Mouse (Mus musculus) CD8-positive naive resting alpha-beta T cell, adult 2 months (primary cell): Measurements from ENCODE around the gene Tacstd2.
"Not testable (repeated sequence)": the region's sequence is repeated elsewhere in the genome, so short reads cannot be mapped to it uniquely, and the experiment has no call there.

Experiments
- DNase-seq, 2 experiments: peaks; one replicate each; pipeline ENCODE4 v3.0.0; 2022; ENCODE audit warnings: low read depth in 2 of 2, low spot score in 2 of 2

Tacstd2 gene

DNA sequence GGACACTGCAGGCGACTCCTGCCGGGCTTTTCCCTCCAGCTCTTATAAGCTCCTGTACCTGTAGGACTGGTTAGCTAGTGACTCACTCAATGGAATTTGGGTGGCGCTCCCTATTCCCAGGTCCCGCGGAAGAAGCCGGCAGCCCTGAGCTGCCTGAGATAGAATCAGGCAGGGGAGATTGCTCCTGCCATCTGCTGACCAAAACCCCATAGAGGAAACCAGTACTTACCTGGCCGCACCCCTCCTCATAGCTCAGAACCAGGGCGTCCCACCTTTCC is at the start of gene Tacstd2:
TSS of gene Tacstd2 (minus strand) at position 20 of the 278 bp plus-strand sequence.
- DNase-seq = no peak

DNA sequence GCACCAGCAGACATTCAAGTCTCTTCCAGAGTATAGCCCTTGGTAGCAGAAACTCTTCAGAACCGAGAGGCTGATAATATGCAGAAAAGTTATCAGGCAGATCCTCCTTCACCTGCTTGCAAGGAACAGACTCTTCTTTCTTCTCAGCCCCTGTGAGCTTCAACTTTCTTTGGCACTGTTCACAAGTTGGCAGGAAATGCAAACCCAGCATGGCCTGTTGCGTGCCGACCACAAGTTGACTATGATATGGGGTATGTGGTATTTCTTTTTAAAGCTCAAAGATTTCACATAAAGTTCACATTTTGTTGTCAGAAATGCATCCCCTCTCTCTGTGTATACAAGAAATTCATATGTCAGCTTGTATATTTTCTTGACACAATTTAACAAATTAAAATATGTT is 30.7 kb upstream of the Tacstd2 start:
- DNase-seq = no peak

DNA sequence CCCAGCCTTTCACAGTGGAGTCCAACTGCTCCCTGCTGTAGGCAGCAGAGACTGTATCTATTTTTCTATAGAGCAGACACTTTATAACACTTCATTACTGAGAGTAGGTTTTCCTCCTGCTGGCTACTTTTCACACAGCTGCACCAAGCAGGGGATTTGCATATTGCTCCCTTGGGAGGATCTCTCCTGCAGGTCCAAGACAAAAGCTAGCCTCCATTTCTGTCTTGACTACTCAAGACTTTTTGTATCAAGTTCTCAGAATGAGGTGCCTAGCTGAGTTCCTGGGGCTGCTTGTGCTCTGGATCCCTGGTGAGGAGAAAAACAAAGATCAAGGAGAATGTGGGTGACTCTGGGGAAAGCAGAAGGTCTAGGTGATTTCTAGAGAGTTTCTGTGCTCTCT is 19.8 kb upstream of the Tacstd2 start:
- DNase-seq = no peak

DNA sequence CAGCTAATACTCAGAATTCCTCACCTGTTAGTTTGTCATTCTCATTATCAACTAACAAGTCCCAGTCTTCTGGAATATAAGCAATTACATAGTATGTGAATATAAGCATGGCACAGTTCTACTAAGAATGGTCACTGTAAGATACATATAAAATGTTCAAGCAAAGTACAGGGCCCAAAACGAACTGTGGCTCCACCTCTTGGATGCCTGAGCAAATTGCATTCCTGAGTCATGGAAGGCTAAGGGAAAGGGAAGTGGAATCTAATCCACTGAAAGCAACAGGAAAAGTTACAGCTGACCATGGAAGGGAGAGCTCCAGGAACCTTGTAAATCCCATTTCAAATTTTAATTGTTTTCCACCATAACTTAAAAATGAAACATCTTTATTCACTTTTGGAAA is 14.0 kb upstream of the Tacstd2 start:
- DNase-seq = no peak

DNA sequence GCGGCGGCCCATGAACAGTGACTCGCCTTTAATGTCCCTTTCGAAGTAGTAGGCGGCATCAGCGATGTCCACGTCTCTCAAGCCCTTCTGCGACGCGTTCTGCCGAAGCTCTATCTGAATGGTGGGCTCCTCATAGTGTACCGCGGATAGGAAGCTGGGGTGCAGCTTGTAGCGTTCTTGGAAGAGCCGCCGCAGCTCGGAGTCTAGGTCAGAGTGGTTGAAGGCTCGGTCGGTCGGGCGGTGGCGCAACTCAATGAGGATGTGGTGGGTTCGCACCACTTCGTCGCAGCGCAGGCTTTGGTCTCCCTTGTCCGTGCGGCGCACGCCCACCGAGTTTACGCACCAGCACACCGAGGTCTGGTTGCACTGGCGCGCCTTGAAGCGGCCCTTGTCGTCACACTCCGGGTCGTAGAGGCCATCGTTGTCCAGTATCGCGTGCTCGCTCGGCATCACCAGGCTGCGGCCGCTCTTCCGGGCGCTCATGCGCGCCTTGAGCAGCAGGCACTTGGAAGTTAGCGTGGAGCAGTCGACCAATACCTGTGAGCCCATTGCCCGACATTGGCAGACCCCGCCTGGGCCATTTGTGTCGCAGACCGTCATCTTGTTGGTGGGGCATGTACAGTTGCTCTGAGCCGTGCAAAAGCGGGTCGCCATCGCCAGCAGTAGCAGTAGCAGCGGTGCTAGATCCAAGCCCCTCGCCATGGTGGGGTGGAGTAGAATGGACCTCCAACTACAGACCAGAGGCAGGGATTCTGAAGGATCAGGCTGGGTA is 405 bp downstream of the Tacstd2 start:
- no peak for DNase-seq

DNA sequence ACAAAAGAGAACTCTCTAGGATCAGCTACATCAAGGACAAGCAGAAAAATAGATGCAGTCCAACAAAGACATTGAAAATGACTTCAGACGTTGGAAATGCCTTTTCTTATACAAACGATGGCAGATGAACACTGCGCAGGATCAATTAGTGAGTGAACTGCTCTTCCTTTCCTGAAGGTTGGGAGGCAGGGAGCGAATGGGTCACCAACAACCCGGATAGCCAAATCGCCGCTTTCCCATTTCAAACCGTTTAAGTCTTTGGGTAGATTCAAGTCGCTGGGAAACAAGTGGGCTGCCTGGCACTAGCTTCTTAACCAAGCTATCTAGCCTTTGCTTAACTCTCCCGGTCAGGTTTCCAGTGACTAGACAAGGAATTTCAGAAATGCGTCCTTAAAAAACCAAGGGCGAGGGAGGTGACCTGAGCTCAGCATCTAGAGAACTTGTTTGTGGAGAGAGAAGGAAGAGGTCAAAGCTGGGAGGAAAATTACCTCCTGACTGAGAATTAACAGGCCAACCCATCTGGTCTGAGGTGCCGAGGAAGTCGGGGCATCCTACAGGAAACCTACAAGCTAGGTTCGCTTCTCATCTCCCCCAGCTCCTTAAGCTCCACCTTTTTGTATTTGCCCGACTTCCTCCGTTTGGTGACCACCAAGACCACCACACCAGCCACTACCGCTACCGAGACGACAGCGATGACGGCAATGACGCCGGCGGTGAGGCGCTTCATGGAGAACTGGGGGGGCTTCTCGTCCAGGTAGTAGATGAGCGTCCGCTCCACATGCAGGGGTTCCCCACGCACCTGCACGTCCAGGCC is 1.2 kb downstream of the Tacstd2 start:
- DNase-seq = peak in 1 of 2 experiments; percentile 8

DNA sequence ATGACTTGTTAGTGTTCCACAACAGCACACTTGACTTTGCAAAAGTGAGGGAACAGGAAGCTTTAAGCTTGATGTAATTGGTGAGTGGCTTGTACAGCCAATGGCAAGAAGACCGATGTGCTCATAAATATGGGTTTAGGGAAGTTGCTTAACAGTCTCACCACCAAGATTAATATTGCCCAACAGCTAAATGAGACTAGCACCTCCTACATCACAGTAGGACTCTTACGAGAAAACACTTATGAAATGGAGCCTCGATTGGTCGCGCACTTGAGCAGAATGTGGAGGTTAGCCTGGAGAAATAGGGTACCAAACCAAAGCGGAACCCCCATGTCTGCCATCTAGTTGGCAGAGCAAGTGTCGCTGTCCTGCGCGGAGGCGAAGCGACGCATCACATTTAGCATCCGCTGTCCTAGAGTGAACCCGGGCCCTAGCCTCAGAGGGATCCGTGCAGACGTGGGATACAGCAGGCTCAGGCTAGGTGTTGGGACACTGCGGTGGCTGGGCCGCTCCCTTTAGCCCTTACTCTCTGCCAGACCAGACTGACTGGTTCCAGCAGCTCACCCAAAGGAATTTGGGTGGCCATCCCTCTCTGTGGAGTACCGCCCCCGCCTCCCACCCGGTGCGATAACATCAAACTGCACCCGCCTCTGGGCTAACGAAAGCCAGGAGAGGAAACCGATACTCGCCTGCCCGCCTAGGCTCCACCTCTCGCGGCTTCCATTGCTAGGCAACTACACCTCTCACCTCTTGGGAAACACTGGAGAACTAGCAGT is 2.7 kb downstream of the Tacstd2 start:
- peak in 1 of 2 experiments; percentile 14 for DNase-seq

DNA sequence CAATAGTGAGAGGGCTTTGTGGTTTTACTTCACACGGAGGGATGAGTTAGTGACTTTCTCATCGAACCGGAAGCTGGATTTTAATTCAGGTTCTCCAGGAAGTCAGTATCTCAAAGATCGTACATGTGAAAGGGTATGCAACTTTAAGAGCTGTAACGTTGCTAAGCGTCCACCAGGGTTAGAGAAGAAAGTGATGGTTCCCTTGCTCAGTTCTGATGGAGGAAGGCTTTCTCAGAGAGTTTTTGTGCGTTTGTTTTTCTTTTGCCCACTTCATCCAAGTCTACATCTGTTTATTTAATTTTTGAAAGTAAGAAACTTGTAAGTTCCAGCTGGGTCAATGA is 3.8 kb downstream of the Tacstd2 start:
- peak in 1 of 2 experiments; percentile 4 for DNase-seq

DNA sequence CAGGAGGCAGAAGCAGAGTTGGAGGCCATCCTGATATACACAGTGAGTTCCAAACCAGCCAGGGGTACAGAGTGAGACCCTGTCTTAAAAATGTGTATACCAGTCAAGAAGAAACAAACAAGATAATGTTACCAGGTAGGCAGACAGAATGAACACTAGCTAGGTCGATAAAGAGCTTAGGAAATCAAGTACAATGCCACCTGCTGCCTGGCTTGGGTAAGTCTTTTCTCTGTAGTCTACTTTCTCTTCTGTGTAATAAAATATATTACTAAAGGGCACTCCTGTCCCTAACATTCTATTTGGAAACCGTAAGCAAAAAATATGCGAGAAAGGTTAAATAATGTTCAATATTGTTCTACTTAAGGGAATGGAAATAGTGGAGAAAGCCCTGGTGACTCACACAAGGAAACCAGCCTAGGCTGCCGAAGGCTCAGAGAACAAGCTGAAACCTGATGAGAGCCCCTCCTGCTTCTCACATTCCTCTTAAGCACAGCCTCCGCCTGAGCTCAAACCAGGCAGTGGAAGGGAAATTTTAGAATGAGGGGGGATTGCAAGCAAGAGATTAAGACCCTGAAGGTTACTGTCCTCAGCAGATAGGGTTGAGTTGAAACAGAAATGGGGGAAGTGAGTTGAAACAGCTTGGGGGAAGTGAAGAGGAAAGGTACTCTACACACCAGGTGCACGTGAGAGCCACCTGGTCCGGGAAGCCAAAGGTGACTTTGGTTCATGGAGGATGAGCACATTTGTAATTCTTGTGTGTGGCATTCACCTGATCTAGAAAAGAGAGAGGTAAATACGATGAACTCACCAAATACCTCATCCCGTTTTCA is 4.4 kb downstream of the Tacstd2 start:
- DNase-seq = peak in 1 of 2 experiments; percentile 23

DNA sequence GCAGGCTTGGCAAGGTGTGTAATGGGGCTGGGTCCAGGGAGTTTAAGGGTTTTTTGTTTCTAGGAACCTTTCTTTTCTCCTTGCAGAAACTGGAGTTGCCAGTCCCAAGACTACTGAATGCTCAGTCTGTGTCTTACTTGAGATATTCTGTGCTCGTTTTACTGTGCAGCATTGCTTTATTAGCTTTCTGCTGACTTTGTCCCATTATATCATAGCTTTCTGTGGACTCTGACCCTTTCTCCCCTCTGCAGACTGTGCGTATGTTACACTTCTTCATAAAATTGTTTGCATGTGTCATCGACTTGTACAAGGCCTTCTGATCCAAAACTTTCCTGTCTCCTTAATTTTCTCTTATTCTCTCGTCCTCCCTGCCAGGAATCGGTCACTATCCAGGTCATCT is 9.2 kb downstream of the Tacstd2 start:
- DNase-seq = no peak

DNA sequence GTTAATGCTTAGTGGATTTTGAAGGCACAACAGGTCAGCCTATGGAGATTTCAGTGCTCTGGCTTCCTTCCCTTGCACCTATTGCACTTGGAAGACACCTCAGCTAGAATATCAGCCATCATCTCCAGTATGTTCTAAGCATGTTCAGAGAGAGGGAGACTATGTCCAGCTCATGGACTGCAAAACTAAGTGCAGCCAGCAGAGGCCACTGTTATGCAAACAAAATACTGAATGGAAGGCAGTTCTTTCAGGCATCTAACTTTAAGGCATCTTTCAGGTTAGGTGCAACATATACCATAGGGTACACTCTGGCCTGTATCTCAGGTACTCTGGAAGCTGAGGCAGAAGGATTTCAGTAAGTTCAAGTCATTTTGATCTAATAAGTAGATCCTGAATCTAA is 24.8 kb downstream of the Tacstd2 start:
- DNase-seq = peak in 1 of 2 experiments; percentile 40

DNA sequence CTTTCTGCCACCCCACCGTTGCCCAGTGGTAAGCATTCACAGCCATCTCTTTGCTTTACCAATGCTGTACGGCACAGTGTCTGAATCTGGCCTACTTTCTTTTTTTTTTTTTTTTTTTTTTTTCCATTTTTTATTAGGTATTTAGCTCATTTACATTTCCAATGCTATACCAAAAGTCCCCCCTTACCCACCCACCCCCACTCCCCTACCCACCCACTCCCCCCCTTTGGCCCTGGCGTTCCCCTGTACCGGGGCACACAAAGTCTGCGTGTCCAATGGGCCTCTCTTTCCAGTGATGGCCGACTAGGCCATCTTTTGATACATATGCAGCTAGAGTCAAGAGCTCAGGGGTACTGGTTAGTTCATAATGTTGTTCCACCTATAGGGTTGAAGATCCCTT is 33.7 kb downstream of the Tacstd2 start:
- not testable (repeated sequence) for DNase-seq

DNA sequence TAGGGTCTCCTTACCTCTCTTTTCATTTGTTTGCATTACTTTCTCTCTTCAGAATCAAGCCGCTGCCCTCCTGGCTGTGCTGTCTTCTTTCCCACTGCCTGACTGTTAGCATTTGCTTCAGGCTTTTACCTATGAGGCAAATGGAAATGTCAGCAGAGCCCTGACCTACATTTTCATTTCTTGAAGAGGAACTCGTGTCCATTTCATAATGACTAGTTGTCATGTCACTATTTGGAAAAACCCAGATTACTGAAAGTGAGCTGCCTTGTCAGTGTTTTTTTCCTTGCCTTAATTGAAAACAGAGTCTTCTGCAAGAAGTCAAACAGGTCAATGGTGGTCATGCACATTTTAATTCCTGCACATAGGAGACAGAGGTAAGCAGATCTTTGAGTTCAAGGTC is 43.8 kb downstream of the Tacstd2 start, which contains the start of gene Il23r:
TSS of gene Il23r (minus strand) at position 101 of the 400 bp plus-strand sequence.
- DNase-seq = no peak
